Mouse (Mus musculus) cerebellum, adult 2 months (tissue): ENCODE data around the gene Vopp1.

ENCODE experiments used
- CTCF ChIP-seq: fragments of 200-500 bp; IDR thresholded peaks from 2 replicates; pipeline ENCODE4 v1.5.1; 2011; ENCODE audit warnings: low read depth, mild to moderate bottlenecking, control low read depth, low read length, moderate library complexity, borderline replicate concordance; ENCODE audit not compliant: insufficient read depth
- POLR2A ChIP-seq: fragments of 200-500 bp; IDR thresholded peaks from 2 replicates; pipeline ENCODE4 v1.6.1; 2011; ENCODE audit warnings: low read length, control low read depth, borderline replicate concordance; ENCODE audit not compliant: insufficient read depth

DNA sequence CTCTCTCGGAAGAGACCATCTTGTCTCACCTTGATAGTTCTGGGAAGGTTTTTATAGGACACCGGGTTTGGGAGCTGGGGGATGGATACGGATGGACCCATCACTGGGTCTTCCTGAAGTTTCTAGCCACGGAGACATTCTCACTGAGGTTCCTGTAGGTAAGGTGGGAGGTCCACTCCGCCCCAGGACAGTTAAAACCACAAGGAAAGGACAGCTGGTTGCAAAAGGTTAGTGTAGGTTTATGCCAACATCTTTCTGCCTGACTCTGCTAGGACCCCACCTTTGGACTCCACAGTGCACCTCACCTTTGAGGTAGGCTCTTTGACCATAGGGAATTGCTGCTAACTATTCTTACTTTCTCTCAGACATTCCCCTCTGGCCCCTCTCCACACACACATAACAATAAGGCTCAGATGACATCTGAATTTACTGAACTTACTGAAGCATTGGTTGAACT is 328 bp upstream of the Vopp1 start:
- TF ChIP-seq CTCF (no peak), POLR2A (no peak)
